Mouse (Mus musculus) embryonic facial prominence, embryonic 14.5 days (tissue): ENCODE data around the gene Tnrc6c. TPM values are rescaled to one million over a fixed set of nuclear protein-coding genes. Genes with fewer than 3 reads are reported as not detected.

Experiments
- ATAC-seq: fragments of 200-750 bp; cut with Nextera tagmentation; 2 replicates; pipeline ENCODE4 v1.8.0; 2017; ENCODE audit warnings: low read depth, moderate number of reproducible peaks, moderate TSS enrichment
- DNase-seq: peaks from one replicate; pipeline ENCODE4 v3.0.0-alpha.2; 2015; ENCODE audit warnings: low spot score
- H3K27ac ChIP-seq: fragments of 300-500 bp; sonication (generic); replicated peaks from 2 replicates; pipeline ENCODE4 v1.5.1; 2014; ENCODE audit warnings: low read depth, mild to moderate bottlenecking, low read length, moderate library complexity
- H3K27me3 ChIP-seq: fragments of 300-500 bp; sonication (generic); replicated peaks from 2 replicates; pipeline ENCODE4 v1.6.1; 2014; ENCODE audit warnings: low read length; ENCODE audit not compliant: control insufficient read depth, insufficient read depth
- H3K36me3 ChIP-seq: fragments of 300-500 bp; sonication (generic); 2 replicates; pipeline ENCODE4 v1.6.1; 2014; ENCODE audit warnings: low read length, mixed read lengths; ENCODE audit not compliant: control insufficient read depth, insufficient read depth
- H3K4me1 ChIP-seq: fragments of 300-500 bp; sonication (generic); 2 replicates; pipeline ENCODE4 v1.6.1; 2014; ENCODE audit warnings: antibody characterized with exemption, low read length; ENCODE audit not compliant: control insufficient read depth, insufficient read depth
- H3K4me2 ChIP-seq: fragments of 300-500 bp; sonication (generic); 2 replicates; pipeline ENCODE4 v1.6.1; 2014; ENCODE audit warnings: low read depth, mild to moderate bottlenecking, low read length, moderate library complexity, mixed read lengths
- H3K4me3 ChIP-seq: fragments of 300-500 bp; sonication (generic); 2 replicates; pipeline ENCODE4 v1.5.1; 2014; ENCODE audit warnings: low read depth, mild to moderate bottlenecking, low read length
- H3K9ac ChIP-seq: fragments of 300-500 bp; sonication (generic); 2 replicates; pipeline ENCODE4 v1.6.1; 2014; ENCODE audit warnings: low read depth, mild to moderate bottlenecking, low read length, moderate library complexity, mixed read lengths
- H3K9me3 ChIP-seq: fragments of 300-500 bp; sonication (generic); 2 replicates; pipeline ENCODE4 v1.6.1; 2016; ENCODE audit warnings: low read length; ENCODE audit not compliant: control insufficient read depth
- WGBS: fragments of 180-500 bp; shearing (Covaris S2); extraction: QIAGEN DNeasy Blood & Tissue Kit; methylation state at CpG from one replicate; pipeline ENCODE4 v1.1.7; 2014; 5-methylcytosine and 5-hydroxymethylcytosine counted together
- polyA plus RNA-seq: library from polyadenylated mRNA; unstranded; fragments of >200 nt; fragmentation: Nextera tagmentation; extraction: Ambion mirVana; gene quantifications from 2 replicates; pipeline ENCODE4 v1.2.1, GENCODE M21; 2014

Tnrc6c gene
- polyA plus RNA-seq, 1 experiment from 2014 or later: 15.2 TPM

DNA sequence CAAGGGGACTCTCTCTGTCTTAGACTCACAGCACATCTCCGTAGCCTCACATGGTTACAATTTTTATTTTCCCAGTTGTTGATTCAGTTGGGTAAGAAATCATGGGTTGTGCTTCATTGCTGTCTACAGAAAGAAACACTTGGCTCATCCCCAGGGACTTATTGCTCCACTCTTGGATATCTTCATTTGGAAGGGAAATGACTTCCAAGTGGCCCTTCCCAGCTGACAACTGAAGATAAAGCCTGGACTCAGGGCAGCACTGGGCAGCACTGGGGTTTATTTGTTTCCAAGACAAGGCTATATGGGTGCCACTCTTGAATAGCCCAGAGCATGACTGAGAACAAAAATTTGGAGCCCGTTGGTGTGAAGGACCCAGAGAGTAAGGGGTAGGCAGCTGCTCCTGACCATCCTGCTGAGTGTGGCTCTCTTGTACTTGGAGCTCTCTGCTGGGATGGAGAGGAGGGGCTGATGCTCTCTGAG lies 56.8 kb downstream of the Tnrc6c start:
- Histone ChIP-seq H3K27ac (no peak overlapping the region), H3K27me3 (no peaks in the 10 kb centered on the region), H3K4me1 (no peaks in the 10 kb centered on the region), H3K4me2 (no peak overlapping the region), H3K9ac (no peak overlapping the region), H3K4me3 (no peak overlapping the region), H3K9me3 (no peaks in the 10 kb centered on the region), H3K36me3 (peaks cover 32% of the 10 kb centered on the region)
- no peak for ATAC-seq
- DNase-seq: no peak
- 87% methylated on average over 2 of the region's 2 CpGs for WGBS

- Histone ChIP-seq H3K4me3 (no peak overlapping the region), H3K4me2 (no peak overlapping the region), H3K9me3 (no peaks in the 10 kb centered on the region), H3K4me1 (no peaks in the 10 kb centered on the region), H3K27ac (no peak overlapping the region), H3K27me3 (no peaks in the 10 kb centered on the region), H3K36me3 (peaks cover 42% of the 10 kb centered on the region), H3K9ac (no peak overlapping the region)
- DNase-seq: no peak
- 97% methylated on average over 1 of the region's 1 CpGs for WGBS
- ATAC-seq: no peak
Observed at GRCm38 (mm10) chr11:117712065-117712464, 58.0 kb downstream of the Tnrc6c start.

- no peak for DNase-seq
- no peak overlapping the region for H3K9ac ChIP-seq
- H3K4me1 ChIP-seq: no peaks in the 10 kb centered on the region
- no peak overlapping the region for H3K4me3 ChIP-seq
- H3K4me2 ChIP-seq: no peak overlapping the region
- H3K9me3 ChIP-seq: no peaks in the 10 kb centered on the region
- WGBS: 95% methylated on average over 6 of the region's 6 CpGs
- no peak for ATAC-seq
- H3K27me3 ChIP-seq: no peaks in the 10 kb centered on the region
- H3K27ac ChIP-seq: no peak overlapping the region
- peaks cover 53% of the 10 kb centered on the region for H3K36me3 ChIP-seq
Observed at GRCm38 (mm10) chr11:117713375-117713774, 59.3 kb downstream of the Tnrc6c start.

GRCm38 (mm10) chr11:117718838-117719237 lies 64.7 kb downstream of the Tnrc6c start:
- Histone ChIP-seq H3K36me3 (peaks cover 93% of the 10 kb centered on the region), H3K4me1 (no peaks in the 10 kb centered on the region), H3K4me2 (no peak overlapping the region), H3K27me3 (no peaks in the 10 kb centered on the region), H3K9me3 (no peaks in the 10 kb centered on the region), H3K27ac (no peak overlapping the region), H3K9ac (no peak overlapping the region), H3K4me3 (no peak overlapping the region)
- 87% methylated on average over 3 of the region's 3 CpGs for WGBS
- DNase-seq: no peak
- no peak for ATAC-seq

DNA sequence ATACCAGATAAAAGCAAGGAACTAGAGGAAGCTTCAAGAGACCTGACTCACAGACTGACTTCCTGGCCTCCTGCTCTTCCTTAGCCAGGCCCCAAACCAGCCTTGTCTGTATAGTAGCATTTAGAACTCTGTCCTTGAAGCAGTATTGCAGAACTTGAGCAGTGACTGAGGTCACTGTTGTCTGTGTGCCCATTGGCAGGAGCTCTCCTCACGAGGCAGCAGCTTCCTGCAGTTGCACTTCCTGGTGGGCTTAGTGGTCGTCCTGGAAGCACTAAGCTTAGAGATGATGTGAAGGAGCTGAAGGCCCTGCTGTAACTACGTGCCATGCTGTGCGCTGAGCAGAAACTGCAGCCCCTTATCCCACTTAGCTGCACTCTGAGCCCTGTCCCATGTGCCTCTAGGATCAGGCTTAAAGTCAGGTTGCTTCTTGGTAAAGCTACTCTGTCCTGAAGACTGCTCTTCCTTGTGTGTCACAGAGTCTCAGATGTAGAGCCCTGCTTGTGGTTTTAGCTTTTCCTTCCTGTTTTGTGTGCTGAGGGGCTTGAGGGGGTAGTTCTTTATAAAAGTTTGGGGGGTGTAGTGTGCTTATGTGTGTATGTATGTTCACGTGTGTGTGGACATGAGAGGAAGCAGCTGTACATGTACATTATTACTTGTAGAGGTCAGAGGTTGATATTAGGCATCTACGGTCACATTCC lies 70.7 kb downstream of the Tnrc6c start:
- H3K36me3 ChIP-seq: peaks cover 49% of the 10 kb centered on the region
- no peak for ATAC-seq
- H3K4me1 ChIP-seq: peaks cover 8% of the 10 kb centered on the region; the same call in 1 of the 2 replicates
- H3K9ac ChIP-seq: no peak overlapping the region
- no peaks in the 10 kb centered on the region for H3K9me3 ChIP-seq
- no peak for DNase-seq
- no peak overlapping the region for H3K27ac ChIP-seq
- no peak overlapping the region for H3K4me3 ChIP-seq
- H3K4me2 ChIP-seq: no peak overlapping the region
- H3K27me3 ChIP-seq: no peaks in the 10 kb centered on the region
- 81% methylated on average over 6 of the region's 6 CpGs for WGBS

DNA sequence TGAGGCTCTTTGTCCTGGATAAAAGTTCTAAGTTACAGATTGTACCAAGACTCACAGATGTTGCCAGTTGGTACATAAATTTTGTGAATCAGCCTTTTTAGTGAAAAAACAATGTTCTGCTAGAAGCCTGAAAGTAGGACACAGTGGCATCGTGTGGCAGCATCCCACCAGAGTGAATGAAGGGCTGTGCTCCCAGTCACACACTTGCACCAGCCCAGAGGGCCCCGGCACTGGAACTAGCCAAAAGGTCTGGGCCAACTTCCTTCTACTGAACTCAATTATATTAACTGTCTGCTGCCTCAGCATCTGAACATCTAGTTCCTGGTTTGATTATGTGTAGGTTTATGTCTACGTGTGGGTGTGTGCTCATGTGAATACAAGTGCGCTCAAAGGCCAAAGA lies 72.9 kb downstream of the Tnrc6c start:
- H3K9me3 ChIP-seq: no peaks in the 10 kb centered on the region
- H3K27ac ChIP-seq: no peak overlapping the region
- no peak overlapping the region for H3K4me3 ChIP-seq
- H3K4me2 ChIP-seq: no peak overlapping the region
- no peak for DNase-seq
- H3K27me3 ChIP-seq: no peaks in the 10 kb centered on the region
- no peak for ATAC-seq
- WGBS: 89% methylated on average over 4 of the region's 4 CpGs
- H3K9ac ChIP-seq: no peak overlapping the region
- H3K4me1 ChIP-seq: peaks cover 8% of the 10 kb centered on the region; the same call in 1 of the 2 replicates
- peaks cover 32% of the 10 kb centered on the region for H3K36me3 ChIP-seq

DNA sequence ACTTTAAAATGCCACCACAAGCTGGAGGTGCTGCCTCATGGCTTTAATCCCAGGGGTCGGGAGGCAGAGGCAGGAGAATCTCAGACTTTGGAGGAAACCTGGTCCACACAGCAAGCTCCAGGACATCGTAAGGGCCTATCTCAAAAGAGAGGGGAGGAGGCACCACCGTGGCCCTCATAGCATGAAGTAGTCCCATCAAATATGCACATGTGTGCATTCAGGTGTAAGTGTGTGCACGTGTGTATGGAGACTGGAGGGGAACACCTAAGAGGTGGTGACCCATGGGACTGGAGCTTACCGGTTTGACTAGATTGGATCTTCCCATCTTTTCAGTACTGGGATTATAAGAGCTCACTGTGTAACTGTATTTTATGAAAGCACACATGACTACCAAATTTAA lies 74.2 kb downstream of the Tnrc6c start:
- Histone ChIP-seq H3K4me3 (no peak overlapping the region), H3K4me1 (peaks cover 8% of the 10 kb centered on the region; the same call in 1 of the 2 replicates), H3K27me3 (no peaks in the 10 kb centered on the region), H3K9me3 (no peaks in the 10 kb centered on the region), H3K9ac (no peak overlapping the region), H3K36me3 (peaks cover 26% of the 10 kb centered on the region), H3K4me2 (no peak overlapping the region), H3K27ac (peak overlapping the region; percentile 76; the same call in 1 of the 2 replicates)
- ATAC-seq (no peak), DNase-seq (no peak)
- 88% methylated on average over 5 of the region's 5 CpGs for WGBS

DNA sequence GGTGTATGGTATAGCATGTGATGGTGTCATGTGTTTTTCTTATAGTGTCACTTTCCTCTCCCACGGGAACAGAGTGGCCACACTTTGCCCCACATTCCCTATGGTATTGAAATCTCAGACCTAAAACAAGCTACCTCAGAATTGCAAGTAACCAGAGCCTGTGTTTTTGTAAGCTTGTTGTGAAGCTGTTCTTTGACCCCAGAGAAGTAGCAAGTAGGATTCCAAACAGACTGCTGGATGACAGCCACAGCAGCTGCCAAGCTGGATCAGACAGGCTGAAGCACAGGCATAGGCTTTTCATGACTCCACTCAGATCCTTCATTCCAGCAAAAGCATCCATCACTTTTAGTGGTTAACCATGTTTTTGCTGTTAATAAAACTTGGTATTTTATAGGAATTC lies 74.8 kb downstream of the Tnrc6c start:
- 35% methylated on average over 1 of the region's 1 CpGs for WGBS
- Histone ChIP-seq H3K4me1 (peaks cover 8% of the 10 kb centered on the region; the same call in 1 of the 2 replicates), H3K27ac (peak overlapping the region; percentile 76), H3K4me3 (no peak overlapping the region), H3K9ac (no peak overlapping the region), H3K36me3 (peaks cover 26% of the 10 kb centered on the region), H3K27me3 (no peaks in the 10 kb centered on the region), H3K4me2 (no peak overlapping the region), H3K9me3 (no peaks in the 10 kb centered on the region)
- DNase-seq: peak; percentile 87
- peak; percentile 69 for ATAC-seq

DNA sequence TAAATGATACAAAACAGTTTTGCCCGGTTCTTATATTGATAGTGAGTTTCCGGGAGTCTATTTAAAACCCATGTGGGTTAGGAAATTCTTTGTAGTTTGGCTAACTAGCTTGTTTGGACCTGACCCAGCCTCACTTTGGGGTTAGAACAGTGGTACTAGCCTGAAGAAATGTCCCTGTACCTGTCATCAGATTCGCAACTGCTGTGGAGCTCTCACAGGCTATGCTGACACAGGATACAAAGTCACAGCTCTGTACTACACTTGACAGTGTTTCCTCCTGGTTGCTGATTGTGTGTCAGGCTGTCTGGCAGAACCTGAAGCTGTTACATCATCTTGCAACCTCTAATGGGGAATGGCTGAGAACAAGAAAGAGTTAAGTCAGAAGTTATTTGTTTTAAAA lies 75.3 kb downstream of the Tnrc6c start:
- ATAC-seq: peak; percentile 45; the same call in 1 of the 2 replicates
- H3K9ac ChIP-seq: no peak overlapping the region
- no peak overlapping the region for H3K4me3 ChIP-seq
- 67% methylated on average over 3 of the region's 3 CpGs for WGBS
- no peak for DNase-seq
- no peaks in the 10 kb centered on the region for H3K27me3 ChIP-seq
- peaks cover 8% of the 10 kb centered on the region; the same call in 1 of the 2 replicates for H3K4me1 ChIP-seq
- peaks cover 22% of the 10 kb centered on the region for H3K36me3 ChIP-seq
- no peak overlapping the region for H3K4me2 ChIP-seq
- no peaks in the 10 kb centered on the region for H3K9me3 ChIP-seq
- H3K27ac ChIP-seq: peak overlapping the region; percentile 76; the same call in 1 of the 2 replicates
